Mouse (Mus musculus) G1E-ER4 (cell line): Measurements from ENCODE around the gene Asic2. TPM values are rescaled to one million over a fixed set of nuclear protein-coding genes. Genes with fewer than 3 reads are reported as not detected.

Source experiments
- GATA1 ChIP-seq: IDR thresholded peaks from one replicate; pipeline ENCODE4 v1.8.0; 2012; ENCODE audit warnings: low read length, inconsistent platforms
- polyA plus RNA-seq: library from polyadenylated mRNA; stranded (reverse); fragments of >175 nt; gene quantifications from 2 replicates; pipeline ENCODE4 v1.2.3, GENCODE M21; 2012

Asic2 gene
- polyA plus RNA-seq, 1 experiment = not detected

- TF ChIP-seq GATA1 = no peak
These were observed 1116.4 kb downstream of the Asic2 start for GRCm38 (mm10) chr11:80851859-80852258.

DNA sequence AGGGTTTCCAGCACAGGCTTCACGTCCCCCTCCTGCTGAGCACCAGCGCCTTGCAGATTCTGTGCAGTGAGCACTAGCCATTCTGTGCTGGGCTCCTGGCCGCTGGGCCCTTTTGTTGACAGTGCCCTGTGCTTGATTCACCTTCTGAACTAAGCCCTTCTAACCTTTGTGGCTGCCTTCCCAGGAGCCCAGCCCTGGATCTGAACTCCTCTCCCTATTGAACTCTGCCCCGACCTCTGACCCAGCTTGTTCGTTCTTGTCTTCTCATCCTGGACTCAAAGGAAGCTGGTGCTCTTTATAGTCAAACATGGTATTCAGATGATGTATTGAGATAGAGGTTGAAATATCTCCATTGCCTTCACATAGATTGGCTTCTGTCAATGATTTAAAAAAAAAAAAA is 1120.1 kb downstream of the Asic2 start:
- no peak for TF ChIP-seq GATA1

DNA sequence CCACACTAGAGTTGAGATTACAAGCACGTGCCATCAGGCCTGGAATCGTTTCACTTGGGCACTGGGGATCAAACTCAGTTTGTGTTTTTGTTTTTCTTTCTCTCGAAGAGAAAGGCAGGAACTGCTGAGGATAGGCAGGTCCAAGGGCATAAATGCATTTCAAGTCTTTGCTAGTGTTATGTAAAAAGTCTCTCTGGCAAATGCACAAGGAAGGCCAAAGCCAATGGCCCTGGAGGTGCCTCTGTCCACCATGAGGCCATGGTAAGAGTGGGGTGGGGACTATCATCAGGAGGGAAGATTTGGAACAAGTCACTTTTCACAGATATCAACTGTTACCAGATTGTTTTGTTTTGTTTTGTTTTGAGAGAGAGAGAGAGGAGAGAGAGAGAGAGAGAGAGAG is 1122.1 kb downstream of the Asic2 start:
- no peak for TF ChIP-seq GATA1

- no peak for TF ChIP-seq GATA1
These were observed 1122.8 kb downstream of the Asic2 start for GRCm38 (mm10) chr11:80845486-80845885.

DNA sequence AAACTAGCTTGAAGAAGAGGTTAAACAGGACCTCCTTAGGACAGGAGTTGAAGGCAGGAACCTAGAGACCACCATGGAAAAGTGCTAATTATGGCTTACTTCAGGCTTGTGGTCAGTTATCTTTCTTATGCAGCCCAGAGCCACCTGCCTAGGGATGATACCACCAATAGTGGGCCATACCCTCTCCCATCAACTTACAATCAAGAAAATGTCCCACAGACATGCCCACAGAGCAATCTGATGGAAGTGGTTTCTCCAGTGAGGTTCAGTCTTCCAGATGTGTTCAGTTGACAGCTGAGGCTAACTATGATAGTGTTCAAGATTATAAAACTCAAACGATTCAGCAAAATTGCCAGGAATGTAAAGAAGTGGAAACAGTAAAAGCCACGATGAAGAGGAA is 1124.8 kb downstream of the Asic2 start:
- no peak for TF ChIP-seq GATA1

- TF ChIP-seq GATA1 = no peak
These were observed 1129.5 kb downstream of the Asic2 start for GRCm38 (mm10) chr11:80838724-80839123.

DNA sequence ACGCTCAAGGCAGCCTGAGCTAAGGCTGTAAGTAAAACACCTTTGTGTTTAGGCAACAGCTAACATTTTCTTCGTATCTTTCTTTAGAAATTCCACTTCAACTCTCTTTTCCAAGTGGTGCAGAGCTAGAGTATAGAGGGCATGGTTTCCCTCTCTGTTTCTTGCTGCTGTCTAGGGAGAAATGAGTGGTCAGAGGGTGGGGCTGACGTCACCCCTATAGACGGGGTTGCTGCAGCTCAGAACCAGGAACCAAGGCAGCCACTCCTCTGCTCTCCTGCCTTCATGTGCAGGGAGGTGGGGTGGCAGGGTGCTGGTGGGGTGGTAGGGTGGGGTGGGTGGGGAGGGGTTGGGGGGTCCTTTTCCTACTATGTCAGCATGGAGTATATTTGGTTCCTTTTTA is 1132.4 kb downstream of the Asic2 start:
- no peak for TF ChIP-seq GATA1

DNA sequence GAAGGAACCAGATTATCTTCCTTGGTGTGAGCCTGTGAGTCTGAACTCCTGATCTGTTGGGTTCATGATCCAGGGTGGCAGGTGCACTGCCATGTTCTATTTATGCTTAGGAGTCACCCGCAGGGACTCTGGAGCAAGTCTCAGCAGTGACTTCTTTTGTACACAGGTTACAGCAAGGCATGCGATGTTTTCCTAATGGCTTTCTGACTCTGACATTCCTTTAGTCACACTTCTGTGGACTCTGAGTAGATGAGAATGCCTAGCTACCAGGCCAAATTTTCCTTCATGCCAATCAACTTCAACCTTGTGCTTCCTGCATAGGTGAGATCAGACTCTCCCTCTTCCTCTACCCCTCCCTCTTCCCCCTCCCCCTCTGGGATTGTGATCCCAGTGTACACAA is 1132.9 kb downstream of the Asic2 start:
- TF ChIP-seq GATA1 = no peak

Other genes with a start within 250 kb of the Asic2 start
- not detected in 2 replicates for gene 5530401A14Rik, start 107.8 kb downstream of the Asic2 start, polyA plus RNA-seq
- not detected in 2 replicates for gene Ccl2, start 67.1 kb upstream of the Asic2 start, polyA plus RNA-seq
- gene Gm17268, start 70.1 kb upstream of the Asic2 start, polyA plus RNA-seq = not detected in 2 replicates
- not detected in 2 replicates for gene Ccl7, start 77.3 kb upstream of the Asic2 start, polyA plus RNA-seq
- gene Ccl11, start 89.4 kb upstream of the Asic2 start, polyA plus RNA-seq = not detected in 2 replicates
- gene Ccl12, start 133.4 kb upstream of the Asic2 start, polyA plus RNA-seq = not detected in 2 replicates
- gene Ccl8, start 146.7 kb upstream of the Asic2 start, polyA plus RNA-seq = not detected in 2 replicates